Mouse (Mus musculus) bone marrow, adult 2 months (tissue): ENCODE results near the gene Fam20b. TPM values are rescaled to one million over a fixed set of nuclear protein-coding genes. Genes with fewer than 3 reads are reported as not detected.

ENCODE experiments used
- H3K27ac ChIP-seq: fragments of 200-500 bp; 2 replicates; pipeline ENCODE4 v1.5.1; 2012; ENCODE audit warnings: low read depth, mild to moderate bottlenecking, control low read depth, inconsistent platforms, low read length; ENCODE audit not compliant: control insufficient read depth, poor library complexity, insufficient read depth
- H3K4me1 ChIP-seq: fragments of 200-500 bp; 2 replicates; pipeline ENCODE4 v1.6.1; 2011; ENCODE audit warnings: low read length; ENCODE audit not compliant: control insufficient read depth, insufficient read depth
- H3K4me3 ChIP-seq: fragments of 200-500 bp; replicated peaks from 2 replicates; pipeline ENCODE3; 2011; ENCODE audit warnings: mild to moderate bottlenecking, low read depth, low read length, control low read depth; ENCODE audit not compliant: control insufficient read depth
- CTCF ChIP-seq: fragments of 200-500 bp; IDR thresholded peaks from 2 replicates; pipeline ENCODE4 v1.5.1; 2011; ENCODE audit warnings: low read length, control low read depth; ENCODE audit not compliant: control insufficient read depth, insufficient read depth
- POLR2A ChIP-seq: fragments of 200-500 bp; IDR thresholded peaks from 2 replicates; pipeline ENCODE4 v1.6.1; 2011; ENCODE audit warnings: low read depth, mild to moderate bottlenecking, control low read depth, low read length, borderline replicate concordance; ENCODE audit not compliant: control insufficient read depth
- WGBS: fragments of 180-500 bp; shearing (Covaris S2); methylation state at CpG from one replicate; pipeline ENCODE4 v1.1.7; 2018; 5-methylcytosine and 5-hydroxymethylcytosine counted together
- polyA plus RNA-seq: library from polyadenylated mRNA; stranded (reverse); fragments of >200 nt; gene quantifications from 2 replicates; pipeline ENCODE4 v1.2.4, GENCODE M21; 2011; ENCODE audit warnings: low replicate concordance; ENCODE audit not compliant: missing spikeins, insufficient read depth, insufficient read length

Gene Fam20b
- polyA plus RNA-seq, result 8.6 and 9.4 TPM in 2 replicates

DNA sequence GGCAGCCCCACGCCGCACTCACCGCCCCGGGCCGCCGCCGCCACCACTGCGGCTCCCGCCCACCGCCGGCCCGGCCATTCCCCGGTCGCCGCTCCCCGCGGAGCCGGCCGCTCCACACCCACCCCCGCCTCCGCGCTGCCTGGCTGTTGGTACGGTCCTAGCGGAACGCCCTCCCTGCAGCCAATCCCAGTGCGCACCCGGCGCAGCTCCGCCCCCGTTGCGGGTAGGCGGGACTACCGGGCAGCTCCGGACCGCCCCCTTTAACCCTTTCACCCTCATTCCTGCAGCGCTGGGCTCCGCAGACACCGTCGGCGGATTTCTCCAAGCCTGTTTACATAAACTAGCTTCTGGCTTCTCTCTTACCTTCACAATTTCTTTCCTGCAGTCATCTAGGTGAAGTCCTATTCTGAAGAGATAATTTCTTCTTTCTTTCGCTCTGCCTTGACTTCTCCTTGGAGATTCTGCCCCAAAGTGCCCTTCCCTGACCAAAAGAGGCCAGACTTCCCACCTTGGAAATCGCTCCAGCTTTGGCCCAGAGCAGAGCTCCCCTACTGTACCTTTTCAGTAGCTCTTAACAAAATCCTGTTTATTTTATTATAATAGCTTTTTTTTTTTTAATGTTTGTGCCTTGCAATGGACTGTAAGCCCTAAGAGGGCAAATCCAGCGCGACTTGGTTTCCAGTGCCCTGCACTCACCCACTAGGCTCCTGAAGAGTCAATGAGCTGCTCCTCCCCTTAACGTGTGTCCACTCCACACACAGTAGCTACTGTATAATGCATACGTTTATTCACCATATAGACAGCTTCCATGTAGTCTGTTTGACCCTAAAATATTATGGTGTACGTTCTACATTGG is at the start of gene Fam20b:
Gene Fam20b, minus strand, starts transcription at position 137 of the 856 bp plus-strand sequence.
- Histone ChIP-seq H3K27ac (peak within 1 kb of the TSS; percentile 82), H3K4me1 (peaks cover 6% of the 10 kb centered on the region), H3K4me3 (peak within 1 kb of the TSS; percentile 84)
- WGBS, result 2% methylated on average over 47 of the region's 47 CpGs
- TF ChIP-seq CTCF (no peak), POLR2A (peak; percentile 43; the same call in 1 of the 2 replicates)

DNA sequence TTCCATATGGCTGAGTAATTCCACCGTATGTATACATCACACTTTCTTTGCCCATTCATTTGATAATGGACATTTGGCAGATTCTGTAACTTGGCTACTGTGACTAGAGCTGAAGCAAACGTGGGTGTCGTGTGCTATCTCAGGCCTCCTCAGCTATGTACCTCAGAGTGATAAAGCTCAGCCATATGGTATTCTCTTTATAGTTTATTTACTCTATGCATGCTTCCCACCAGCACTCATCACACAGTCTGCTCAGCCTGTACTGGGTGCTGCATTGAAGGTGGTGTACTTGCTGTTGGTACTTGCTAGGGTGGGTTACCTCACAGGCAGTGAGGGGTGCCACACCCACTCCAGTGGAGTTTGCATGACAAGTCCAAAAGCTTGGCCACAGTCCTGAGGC is 46.4 kb upstream of the Fam20b start:
- H3K4me1 ChIP-seq, result no peaks in the 10 kb centered on the region
- no peak overlapping the region for H3K4me3 ChIP-seq
- WGBS, result 91% methylated on average over 3 of the region's 3 CpGs
- no peak for TF ChIP-seq CTCF
- TF ChIP-seq POLR2A, result no peak
- no peak overlapping the region for H3K27ac ChIP-seq

DNA sequence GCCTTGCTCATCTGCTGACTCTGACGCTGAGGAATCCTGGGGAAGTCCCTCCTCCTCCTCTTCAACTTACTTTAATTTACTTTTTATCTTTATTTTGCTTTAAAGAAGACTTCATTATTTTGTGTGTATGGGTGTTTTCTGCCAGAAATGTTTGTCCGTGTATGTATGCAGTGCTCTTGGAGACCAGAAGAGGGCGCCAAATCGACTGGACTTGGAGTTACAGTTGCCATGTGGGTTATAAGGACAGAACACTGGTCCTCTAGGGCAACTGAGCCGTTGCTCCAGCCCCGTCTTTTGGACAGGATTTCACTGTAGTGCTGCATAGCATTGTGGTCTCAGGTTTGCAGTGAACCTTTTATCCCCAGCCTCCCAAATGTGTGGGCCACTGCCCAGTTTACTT is 45.7 kb upstream of the Fam20b start:
- no peak overlapping the region for H3K4me3 ChIP-seq
- TF ChIP-seq POLR2A (no peak), CTCF (no peak)
- H3K4me1 ChIP-seq, result no peaks in the 10 kb centered on the region
- no peak overlapping the region for H3K27ac ChIP-seq
- 78% methylated on average over 6 of the region's 6 CpGs for WGBS

DNA sequence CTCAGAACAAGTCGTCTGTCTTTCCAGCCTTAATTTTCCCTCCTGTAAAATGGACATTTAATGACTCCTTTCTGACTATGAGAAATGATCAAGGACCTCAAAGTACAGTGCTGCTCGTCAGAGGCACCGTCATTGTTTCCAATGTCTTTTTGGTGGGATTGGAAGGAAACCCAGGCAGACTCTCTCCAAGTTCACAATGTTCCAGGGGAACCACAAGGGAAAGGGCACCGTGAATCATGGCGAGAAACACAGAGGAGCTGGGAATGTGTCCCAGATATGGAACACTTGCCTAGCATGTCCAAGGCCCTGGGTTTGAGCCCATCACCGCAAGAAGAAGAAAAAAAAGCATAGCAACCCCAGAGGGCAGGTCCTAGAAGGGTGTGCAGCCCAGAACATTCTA is 44.4 kb upstream of the Fam20b start:
- TF ChIP-seq CTCF (no peak), POLR2A (no peak)
- WGBS, result 86% methylated on average over 6 of the region's 6 CpGs

DNA sequence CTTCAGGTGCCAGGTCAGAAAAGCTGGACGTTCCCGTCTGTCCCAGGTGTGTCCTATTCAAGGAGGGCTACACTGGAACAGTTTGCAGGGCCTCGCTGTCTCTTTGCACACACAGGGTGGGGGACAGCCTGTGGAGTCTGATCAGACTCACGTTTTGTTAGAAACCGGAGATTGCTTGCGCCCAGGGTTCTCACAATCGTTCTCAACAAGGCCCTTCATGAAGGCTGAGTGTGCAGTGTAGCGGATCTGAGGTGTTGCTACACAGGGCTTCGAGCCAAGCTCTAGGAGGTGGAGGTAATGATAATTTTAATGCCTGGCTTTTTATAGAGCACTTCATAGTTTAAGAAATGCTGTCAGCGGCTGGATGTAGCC is 42.5 kb upstream of the Fam20b start:
- no peak overlapping the region for H3K27ac ChIP-seq

More for the DNA sequence above, 44.4 kb upstream of the Fam20b start:
- H3K4me1 ChIP-seq, result no peaks in the 10 kb centered on the region
- H3K4me3 ChIP-seq, result no peak overlapping the region
- no peak overlapping the region for H3K27ac ChIP-seq

DNA sequence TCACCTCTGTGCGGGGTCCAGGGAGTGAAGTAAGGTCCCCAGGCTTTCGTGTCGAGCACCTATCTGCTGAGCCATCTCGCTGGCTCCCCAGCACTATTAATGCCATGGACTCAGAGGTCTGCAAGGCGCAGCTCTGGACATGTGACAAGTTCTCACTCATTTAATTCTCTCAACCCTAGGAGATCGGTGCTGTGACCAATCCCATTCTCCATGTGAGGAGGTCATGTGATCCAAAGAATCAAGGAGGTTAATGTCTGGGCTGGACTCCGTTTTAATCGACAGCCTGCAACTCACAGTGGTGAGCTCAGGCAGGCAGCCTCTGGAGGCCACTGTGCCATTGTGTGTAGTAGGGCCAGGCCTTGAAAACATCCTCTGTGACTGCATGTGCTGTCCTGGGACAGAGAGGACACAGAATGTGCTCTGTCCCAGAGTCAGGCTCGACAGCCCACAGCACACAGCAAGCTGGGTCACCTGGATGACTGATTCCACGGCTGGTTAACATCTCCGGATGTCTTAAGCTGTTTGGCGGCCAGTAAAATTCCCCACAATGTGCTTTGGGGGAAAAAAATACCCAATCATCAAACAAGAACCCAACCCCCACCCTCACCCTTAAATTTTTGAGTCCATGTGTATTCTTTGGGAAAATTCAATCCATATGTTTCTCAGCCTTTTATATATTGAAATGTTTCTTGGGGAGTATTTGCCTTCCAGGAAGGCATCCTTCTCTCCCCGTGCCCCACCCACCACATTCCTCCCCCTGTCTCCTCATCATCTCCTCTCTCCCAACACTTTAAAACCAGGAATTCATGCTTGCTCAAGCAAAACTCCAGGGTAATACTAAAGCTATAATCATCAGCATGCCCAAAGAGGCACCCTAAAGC is 41.9 kb upstream of the Fam20b start:
- no peak overlapping the region for H3K4me3 ChIP-seq
- TF ChIP-seq POLR2A (no peak), CTCF (no peak)
- H3K4me1 ChIP-seq, result no peaks in the 10 kb centered on the region
- no peak overlapping the region for H3K27ac ChIP-seq
- 82% methylated on average over 13 of the region's 13 CpGs for WGBS

More for the DNA sequence above, 42.5 kb upstream of the Fam20b start:
- Histone ChIP-seq H3K4me1 (no peaks in the 10 kb centered on the region), H3K4me3 (no peak overlapping the region)
- TF ChIP-seq POLR2A, result no peak
- no peak for TF ChIP-seq CTCF
- 83% methylated on average over 10 of the region's 10 CpGs for WGBS

DNA sequence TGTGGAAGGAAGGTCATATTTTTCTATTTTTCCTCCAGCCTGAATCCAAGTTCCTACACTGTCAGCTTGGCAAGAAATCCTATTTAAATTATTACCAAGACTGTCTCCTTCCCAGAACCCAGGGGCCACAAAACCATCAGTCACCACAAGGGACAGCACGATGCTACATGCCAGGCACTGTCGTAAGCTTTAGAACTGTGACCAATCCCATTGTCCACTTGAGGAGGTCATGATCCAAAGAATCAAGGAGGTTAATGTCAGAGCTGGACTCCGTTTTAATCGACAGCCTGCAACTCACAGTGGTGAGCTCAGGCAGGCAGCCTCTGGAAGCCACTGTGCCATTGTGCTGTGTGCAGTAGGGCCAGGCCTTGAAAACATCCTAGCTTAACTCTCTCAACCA is 39.4 kb upstream of the Fam20b start:
- TF ChIP-seq POLR2A, result no peak
- no peak for TF ChIP-seq CTCF
- H3K4me3 ChIP-seq, result no peak overlapping the region
- WGBS, result 85% methylated on average over 4 of the region's 4 CpGs

More for the DNA sequence above, 39.4 kb upstream of the Fam20b start:
- Histone ChIP-seq H3K27ac (no peak overlapping the region), H3K4me1 (no peaks in the 10 kb centered on the region)
